Mouse (Mus musculus) cerebral cortex, adult 2 months (tissue): ENCODE data around the gene Spsb2.

Experiments used
- WGBS: fragments of 180-500 bp; shearing (Covaris S2); methylation state at CpG from one replicate; pipeline ENCODE4 v1.1.7; 2018; 5-methylcytosine and 5-hydroxymethylcytosine counted together

Gene Spsb2

GRCm38 (mm10) chr6:124856916-124857839, 48.7 kb downstream of the Spsb2 start, which contains the start of gene P3h3:
P3h3 (minus strand) TSS chr6:124857752.
- under 1% methylated on average over 82 of the region's 86 CpGs for WGBS

GRCm38 (mm10) chr6:124857840-124858530, 49.5 kb downstream of the Spsb2 start:
- 19% methylated on average over 26 of the region's 26 CpGs for WGBS

- 67% methylated on average over 28 of the region's 28 CpGs for WGBS
Measured at GRCm38 (mm10) chr6:124858561-124859318, 50.3 kb downstream of the Spsb2 start.

GRCm38 (mm10) chr6:124859725-124860124, 51.3 kb downstream of the Spsb2 start:
- WGBS, result 5% methylated on average over 12 of the region's 12 CpGs
